Mouse (Mus musculus) urinary bladder, postnatal 25 days (tissue): ENCODE data around the gene Serpinb6a.

ENCODE experiments used
- DNase-seq: peaks from one replicate; pipeline ENCODE4 v3.0.0; 2022; ENCODE audit warnings: low spot score

Gene Serpinb6a

GRCm38 (mm10) chr13:34002058-34003006 lies at the start of gene Serpinb6a, which contains the start of gene Ripk1:
TSS of gene Serpinb6a (minus strand) at chr13:34002794.
TSS of gene Ripk1 (plus strand) at chr13:34002363.
- DNase-seq, result peak; percentile 89

DNA sequence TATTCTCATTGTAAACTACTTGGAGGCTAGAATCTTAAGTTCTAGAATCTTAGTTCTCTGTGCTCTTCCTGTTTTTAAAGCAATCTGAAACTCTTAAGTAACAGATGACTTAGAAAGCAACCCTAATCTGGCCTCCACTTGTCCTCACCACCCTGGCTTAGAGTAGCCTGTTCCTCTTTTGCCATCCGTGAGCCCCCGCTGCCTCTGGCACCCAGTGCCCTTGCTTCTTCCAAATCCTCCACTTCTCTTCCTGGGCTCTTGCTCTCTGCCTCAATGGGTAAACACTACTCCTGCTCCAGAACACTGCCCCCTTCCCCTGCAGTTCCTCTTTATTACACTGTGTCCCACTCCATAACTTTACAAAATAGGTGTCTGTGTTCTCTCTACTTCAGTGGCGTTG lies 49.1 kb upstream of the Serpinb6a start:
- no peak for DNase-seq

- DNase-seq, result no peak
Observed at GRCm38 (mm10) chr13:34050479-34050878, 47.9 kb upstream of the Serpinb6a start.

DNA sequence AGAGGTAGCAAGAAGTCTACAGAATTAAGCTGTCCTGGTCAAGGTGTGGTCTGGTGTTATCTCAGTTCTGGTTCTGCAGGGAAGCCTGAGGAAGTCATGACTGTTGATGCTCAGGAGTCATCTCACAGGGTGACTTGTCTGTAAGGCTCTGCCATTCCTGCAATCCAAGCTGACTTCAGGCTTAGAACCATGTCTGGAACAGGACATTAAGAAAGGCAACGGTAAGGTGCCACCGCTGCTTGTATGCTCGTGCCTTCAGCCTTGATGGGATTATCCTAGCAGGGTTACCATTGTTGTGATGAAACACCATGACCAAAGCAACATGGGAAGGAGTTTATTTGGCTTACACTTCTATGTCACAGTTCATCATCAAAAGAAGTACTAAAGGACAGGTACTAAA lies 44.9 kb upstream of the Serpinb6a start:
- no peak for DNase-seq

DNA sequence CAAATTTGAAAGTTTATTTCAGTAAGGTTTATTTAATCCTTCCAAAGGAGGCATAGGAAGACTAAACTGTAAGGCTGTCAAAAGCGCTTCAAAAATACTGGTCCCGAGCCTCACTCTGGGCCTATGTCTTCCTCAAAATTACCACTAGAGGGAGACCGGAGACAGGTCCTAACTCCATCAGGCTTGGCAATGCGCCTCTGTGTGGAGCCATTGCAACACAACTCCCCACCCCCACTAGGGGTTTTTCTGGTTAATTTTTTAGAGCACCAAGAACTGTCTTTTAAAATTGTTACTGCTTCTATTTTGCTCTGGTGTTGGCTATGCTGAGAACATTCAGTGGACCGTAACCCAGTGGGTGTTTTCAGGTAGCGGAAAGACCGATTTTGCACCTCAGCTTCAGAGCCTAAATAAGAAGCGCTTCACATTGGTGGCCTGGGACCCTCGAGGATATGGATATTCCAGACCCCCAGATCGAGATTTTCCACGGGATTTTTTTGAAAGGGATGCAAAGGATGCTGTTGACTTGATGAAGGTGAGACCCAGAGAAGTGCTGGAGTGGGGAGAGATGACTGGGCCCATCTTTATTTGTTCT lies 43.9 kb upstream of the Serpinb6a start:
- peak; percentile 72 for DNase-seq

- DNase-seq, result no peak
Observed at GRCm38 (mm10) chr13:34045511-34046249, 43.1 kb upstream of the Serpinb6a start.

GRCm38 (mm10) chr13:34043716-34044393 lies 41.3 kb upstream of the Serpinb6a start:
- no peak for DNase-seq

DNA sequence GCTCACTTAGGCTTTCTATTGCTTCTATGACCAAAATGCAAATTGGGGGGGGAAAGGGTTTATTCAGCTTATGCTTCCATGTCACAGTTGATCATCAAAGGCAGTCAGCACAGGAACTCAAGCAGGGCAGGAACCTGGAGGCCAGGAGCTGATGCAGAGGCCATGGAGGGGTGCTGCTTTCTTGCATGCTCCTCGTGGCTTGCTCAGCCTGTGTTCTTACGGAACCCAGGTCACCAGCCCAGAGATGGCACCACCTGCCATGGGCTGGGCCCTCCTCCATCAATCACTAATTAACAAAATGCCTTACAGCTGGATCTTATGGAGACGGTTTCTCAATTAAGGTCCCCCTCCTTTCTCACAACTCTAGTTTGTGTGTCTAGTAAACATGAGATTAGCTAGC lies 37.5 kb upstream of the Serpinb6a start:
- DNase-seq, result no peak

- no peak for DNase-seq
Observed at GRCm38 (mm10) chr13:34038901-34039341, 36.3 kb upstream of the Serpinb6a start.

DNA sequence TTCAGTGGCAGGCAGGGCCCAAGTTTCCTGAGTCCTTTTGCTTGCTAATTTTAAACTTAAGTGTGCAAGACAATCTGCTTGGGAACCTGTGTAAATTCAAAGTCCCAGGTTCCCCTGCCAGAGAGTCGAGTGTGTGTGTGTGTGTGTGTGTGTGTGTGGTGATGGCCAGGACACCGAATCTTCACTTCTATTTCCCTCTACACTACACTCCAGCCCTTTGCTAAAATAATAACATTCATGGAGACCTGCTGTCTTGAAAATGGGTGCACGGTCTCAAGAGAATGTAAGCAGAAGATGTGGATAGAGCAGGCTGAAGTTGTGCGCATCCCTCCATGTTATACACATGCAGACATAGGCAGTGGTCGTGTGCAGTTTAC lies 35.5 kb upstream of the Serpinb6a start:
- DNase-seq, result no peak

DNA sequence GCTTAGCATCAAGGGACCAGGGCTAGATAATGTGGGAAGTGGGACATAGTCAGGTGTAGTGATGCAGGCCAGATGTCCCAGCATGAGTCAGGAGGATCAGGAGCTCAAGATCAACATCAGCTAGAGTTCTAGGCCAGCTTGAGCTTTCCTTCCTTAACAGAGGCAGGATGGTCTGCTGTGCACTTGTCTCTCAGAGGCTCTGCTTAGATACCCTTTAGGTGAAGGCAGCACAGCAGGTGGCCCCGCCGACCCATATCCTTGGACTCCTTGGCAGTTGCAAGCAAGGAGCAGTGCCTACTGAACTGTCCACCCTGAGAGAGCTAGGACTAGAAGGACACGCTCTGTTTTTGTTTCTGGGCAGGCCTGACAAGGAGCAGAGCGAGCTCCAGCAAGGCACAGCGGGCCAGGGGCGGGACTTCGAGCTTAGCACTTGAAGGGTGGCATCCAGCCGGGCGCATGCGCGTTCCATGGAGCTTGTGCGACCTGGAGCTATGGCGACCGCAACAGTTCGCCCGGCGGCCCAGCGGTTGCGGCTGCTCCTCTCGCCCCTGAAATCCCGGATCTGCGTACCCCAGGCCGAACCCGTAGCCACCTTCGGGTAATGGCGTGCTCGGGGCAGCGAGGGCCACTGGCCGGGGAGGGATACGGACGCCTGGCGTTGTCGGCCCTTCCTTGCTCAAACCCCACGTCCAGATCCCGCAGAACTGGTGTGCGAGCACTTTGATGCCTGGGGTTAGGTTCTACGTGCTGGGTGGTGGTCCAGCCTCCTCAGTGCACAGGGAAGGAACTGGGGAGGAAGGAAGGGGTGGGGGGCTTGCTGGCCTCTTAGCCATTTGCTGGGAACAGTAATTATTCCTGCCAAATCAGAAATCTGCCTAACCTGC lies 34.8 kb upstream of the Serpinb6a start, which contains the start of gene Bphl:
Bphl (plus strand) TSS at position 426 of the 884 bp plus-strand sequence.
- peak; percentile 88 for DNase-seq

DNA sequence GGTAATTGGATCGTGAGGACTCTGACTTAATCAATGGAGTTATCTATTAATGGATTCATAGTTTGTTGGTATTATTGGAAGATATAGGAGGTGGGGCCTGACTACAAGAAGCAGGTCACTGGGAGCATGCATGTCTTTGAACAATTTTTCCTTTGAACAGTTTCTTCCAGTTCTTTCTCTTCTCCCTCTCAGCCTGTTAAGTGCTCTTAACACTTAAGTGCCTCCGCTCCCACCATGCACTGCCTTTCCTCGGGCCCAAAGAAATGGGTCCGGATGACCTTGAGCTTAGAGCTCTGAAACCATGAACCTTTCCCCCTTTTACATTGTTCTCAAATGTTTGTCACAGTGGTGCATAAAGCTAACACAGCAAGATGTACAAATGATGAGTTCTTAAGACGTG lies 34.1 kb upstream of the Serpinb6a start:
- DNase-seq, result no peak

- DNase-seq, result no peak
Observed at GRCm38 (mm10) chr13:34035424-34035823, 32.8 kb upstream of the Serpinb6a start.

DNA sequence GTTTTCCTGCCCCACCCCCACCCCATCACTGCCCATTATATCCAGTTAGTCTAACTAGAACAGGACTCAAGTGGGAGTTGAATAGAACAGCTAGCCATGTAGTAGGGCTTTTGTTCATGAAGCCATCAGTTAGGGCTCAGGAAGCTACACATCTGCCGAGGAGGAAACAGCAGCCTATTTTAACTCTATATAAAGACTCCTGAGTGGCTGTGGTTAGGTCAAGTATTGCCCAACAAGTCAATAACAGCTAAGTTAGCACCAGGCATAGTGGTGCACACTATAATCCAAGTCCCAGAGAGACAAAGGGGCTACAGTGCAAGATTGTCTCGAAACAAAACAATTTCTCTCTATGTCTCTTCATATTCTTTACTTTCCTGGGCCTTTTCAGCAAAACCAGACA lies 29.4 kb upstream of the Serpinb6a start:
- DNase-seq, result no peak

DNA sequence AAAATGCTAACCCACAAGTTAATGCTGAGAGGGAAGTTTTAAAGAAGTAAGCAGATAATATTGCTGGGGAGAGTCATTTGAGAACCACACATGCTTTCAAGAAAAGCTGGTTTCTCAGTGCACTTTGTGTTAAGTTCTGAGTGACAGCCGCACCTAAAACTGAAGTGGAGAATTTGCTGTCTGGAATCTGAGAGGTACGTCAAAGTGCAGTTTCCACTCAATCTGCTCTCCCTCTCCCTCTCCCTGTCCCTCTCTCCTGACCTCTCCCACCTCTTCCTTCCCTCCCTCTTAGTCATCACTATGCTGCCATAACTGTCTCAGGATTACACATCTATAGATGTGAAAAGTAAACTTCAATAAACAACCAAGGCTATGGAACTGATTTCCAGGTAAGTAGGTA lies 19.4 kb upstream of the Serpinb6a start:
- DNase-seq, result no peak

- DNase-seq, result no peak
Observed at GRCm38 (mm10) chr13:34018521-34018920, 15.9 kb upstream of the Serpinb6a start.

- no peak for DNase-seq
Observed at GRCm38 (mm10) chr13:34016927-34017569, 14.5 kb upstream of the Serpinb6a start.

DNA sequence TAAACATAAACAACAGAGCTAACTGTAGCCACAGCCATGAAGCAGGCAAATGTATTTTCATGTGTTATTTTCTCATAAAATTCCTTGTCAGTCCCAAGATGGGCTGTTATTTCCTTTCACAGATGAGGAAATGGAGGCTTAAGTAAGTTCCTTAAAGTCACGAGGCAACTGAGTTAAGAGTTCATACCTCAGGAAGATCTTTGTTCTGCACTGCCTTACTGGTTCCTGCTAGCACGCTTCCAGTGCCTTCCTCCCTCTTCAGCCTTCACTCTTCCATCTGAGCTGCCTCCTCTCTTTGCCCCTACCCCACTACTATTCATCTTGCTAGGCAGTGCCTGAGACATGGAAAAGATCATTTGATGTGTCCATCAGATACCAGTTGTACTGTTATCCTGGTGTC lies 4.6 kb upstream of the Serpinb6a start:
- DNase-seq, result no peak

GRCm38 (mm10) chr13:34003058-34003457 lies 464 bp upstream of the Serpinb6a start:
- DNase-seq, result no peak

DNA sequence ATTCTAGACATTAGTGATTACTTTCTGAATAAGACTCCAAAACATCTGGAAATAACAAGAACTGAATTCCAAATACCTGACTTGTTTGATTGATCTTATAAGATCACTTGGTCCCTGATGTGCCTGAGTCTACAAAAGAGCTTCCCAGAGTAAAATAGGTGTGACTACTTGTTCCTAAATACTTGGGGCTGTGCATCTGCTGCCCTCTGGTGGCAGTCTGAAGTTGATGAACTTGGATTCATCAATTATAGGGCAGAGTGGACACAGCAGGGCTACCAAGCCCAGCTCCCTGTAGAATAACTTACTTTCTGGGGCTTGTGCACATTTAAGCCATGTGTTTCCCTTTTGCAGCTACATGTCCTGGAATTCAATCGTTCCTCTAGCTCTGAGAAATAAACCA lies 7.4 kb downstream of the Serpinb6a start:
- peak; percentile 72 for DNase-seq
